Mouse (Mus musculus) urinary bladder, postnatal 4 days (tissue): ENCODE results near the gene Spindoc.

Experiments used
- DNase-seq, 2 experiments: peaks; one replicate each; pipeline ENCODE4 v3.0.0; 2021 to 2022; ENCODE audit warnings: low spot score in 2 of 2

Spindoc gene

GRCm38 (mm10) chr19:7382903-7383865 lies at the start of gene Spindoc:
TSS of gene Spindoc (minus strand) at chr19:7382994.
- peak; percentile 97 to 99 for DNase-seq

- no peak for DNase-seq
Observed at GRCm38 (mm10) chr19:7425398-7425775, 42.6 kb upstream of the Spindoc start.

- DNase-seq = no peak
Observed at GRCm38 (mm10) chr19:7424590-7425397, 42.0 kb upstream of the Spindoc start.

GRCm38 (mm10) chr19:7424131-7424530 lies 41.3 kb upstream of the Spindoc start:
- no peak for DNase-seq

- DNase-seq = no peak
Observed at GRCm38 (mm10) chr19:7423656-7424030, 40.8 kb upstream of the Spindoc start.

- peak; percentile 87 to 89 for DNase-seq
Observed at GRCm38 (mm10) chr19:7423028-7423655, 40.3 kb upstream of the Spindoc start.

GRCm38 (mm10) chr19:7422656-7423027 lies 39.8 kb upstream of the Spindoc start:
- no peak for DNase-seq

GRCm38 (mm10) chr19:7421602-7422591 lies 39.1 kb upstream of the Spindoc start:
- DNase-seq = peak in 1 of 2 experiments; percentile 56

GRCm38 (mm10) chr19:7420841-7421601 lies 38.2 kb upstream of the Spindoc start:
- DNase-seq = no peak

GRCm38 (mm10) chr19:7420108-7420507 lies 37.3 kb upstream of the Spindoc start:
- no peak for DNase-seq

- no peak for DNase-seq
Observed at GRCm38 (mm10) chr19:7419134-7419533, 36.3 kb upstream of the Spindoc start.

- DNase-seq = peak; percentile 81 to 83
Observed at GRCm38 (mm10) chr19:7417911-7418849, 35.4 kb upstream of the Spindoc start.

GRCm38 (mm10) chr19:7416834-7417735 lies 34.3 kb upstream of the Spindoc start, which contains the start of gene 2700081O15Rik:
TSS of gene 2700081O15Rik (plus strand) at chr19:7417625.
- peak; percentile 76 to 79 for DNase-seq

GRCm38 (mm10) chr19:7415916-7416833 lies 33.4 kb upstream of the Spindoc start:
- no peak for DNase-seq

GRCm38 (mm10) chr19:7412361-7412760 lies 29.6 kb upstream of the Spindoc start:
- DNase-seq = no peak

- DNase-seq = no peak
Observed at GRCm38 (mm10) chr19:7404623-7405229, 21.9 kb upstream of the Spindoc start.
